Mouse (Mus musculus): ENCODE measurements around the gene Smg7. TPM values are rescaled to one million over a fixed set of nuclear protein-coding genes. Genes with fewer than 3 reads are reported as not detected.
A peak's percentile ranks its signal among the peaks of the same experiment; 100 is the strongest.
"Not testable (repeated sequence)": the region's sequence is repeated elsewhere in the genome, so short reads cannot be mapped to it uniquely, and the experiment has no call there.

Gene Smg7
- total RNA-seq (2017) = 40.1 and 42.6 TPM in 2 replicates

GRCm38 (mm10) chr1:152901765-152902664 is at the start of gene Smg7:
Smg7 (minus strand) TSS chr1:152902646.
- 0 out of 4 replicates have a peak, but pooled peaks of 1 of the 2 experiments have one; percentile 1 for ATAC-seq (replicated peaks in 1 of 2; ENCODE audit: insufficient read depth in 1 of 2, low FRiP score in 2 of 2, low TSS enrichment in 1 of 2, low read depth in 1 of 2, poor library complexity in 2 of 2, severe bottlenecking in 2 of 2)

DNA sequence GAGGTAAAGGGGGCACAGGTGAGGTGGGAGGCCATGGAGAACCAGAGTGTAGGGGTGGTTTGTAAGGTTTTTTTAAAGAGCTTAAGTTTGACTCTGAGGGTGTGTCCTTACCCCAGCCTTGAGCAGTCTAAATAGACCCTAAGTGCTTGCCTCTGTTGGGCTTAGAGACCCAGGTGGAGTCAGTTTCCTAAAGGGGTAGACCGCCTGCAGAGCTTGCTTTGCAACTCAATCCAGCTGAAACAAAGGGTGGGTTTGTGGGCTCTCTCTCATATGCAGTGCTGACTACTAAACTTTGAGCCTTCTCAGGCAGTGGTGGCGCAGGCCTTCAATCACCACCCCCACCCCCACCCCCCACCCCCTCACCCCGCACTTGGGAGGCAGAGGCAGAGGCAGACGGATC is 40.5 kb upstream of the Smg7 start:
- ATAC-seq (replicated peaks in 1 of 2; ENCODE audit: insufficient read depth in 1 of 2, low FRiP score in 2 of 2, low TSS enrichment in 1 of 2, low read depth in 1 of 2, poor library complexity in 2 of 2, severe bottlenecking in 2 of 2) = no peak

DNA sequence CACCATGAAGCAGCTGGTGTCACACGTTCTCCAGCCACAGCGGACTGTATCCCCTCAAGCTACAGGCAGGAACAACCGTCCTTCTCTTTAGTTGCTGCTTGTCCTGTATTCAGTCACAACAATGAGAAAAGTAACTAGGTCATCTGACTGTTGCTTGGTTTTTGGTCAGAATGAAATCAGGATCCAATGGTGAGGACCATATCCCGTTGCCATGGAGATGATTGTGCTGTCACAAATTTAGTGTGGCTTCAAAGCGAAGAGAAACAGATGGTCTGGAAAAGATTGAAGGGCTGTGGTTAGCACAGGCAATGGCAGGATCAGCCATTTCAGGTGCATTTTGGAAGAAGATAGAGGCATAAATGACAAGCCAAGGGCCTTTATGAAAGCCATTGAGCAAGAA is 33.9 kb upstream of the Smg7 start:
- no peak for ATAC-seq (replicated peaks in 1 of 2; ENCODE audit: insufficient read depth in 1 of 2, low FRiP score in 2 of 2, low TSS enrichment in 1 of 2, low read depth in 1 of 2, poor library complexity in 2 of 2, severe bottlenecking in 2 of 2)

- ATAC-seq (replicated peaks in 1 of 2; ENCODE audit: insufficient read depth in 1 of 2, low FRiP score in 2 of 2, low TSS enrichment in 1 of 2, low read depth in 1 of 2, poor library complexity in 2 of 2, severe bottlenecking in 2 of 2) = no peak
Measured at GRCm38 (mm10) chr1:152935476-152935875, 33.0 kb upstream of the Smg7 start.

DNA sequence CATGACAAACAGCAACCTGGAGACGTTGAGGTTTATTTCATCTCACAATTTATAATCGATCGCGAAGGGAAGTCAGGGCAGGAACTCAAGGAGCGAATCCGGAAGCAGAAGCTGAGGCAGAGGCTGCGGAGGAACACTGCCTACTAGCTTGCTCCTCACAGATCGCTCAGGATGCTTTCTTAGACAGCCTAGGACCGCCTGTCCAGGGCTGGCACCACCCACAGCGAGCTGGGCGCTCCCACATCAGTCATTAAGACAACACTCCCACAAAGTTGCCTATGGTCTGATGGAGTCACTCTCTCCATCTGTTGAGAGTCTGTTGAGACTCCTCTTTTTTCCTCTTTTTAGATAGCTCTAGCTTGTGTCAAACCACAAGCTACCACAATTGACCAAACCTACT is 31.5 kb upstream of the Smg7 start:
- peak; percentile 22 to 48; a peak in 1 of 4 replicates for ATAC-seq (replicated peaks in 1 of 2; ENCODE audit: insufficient read depth in 1 of 2, low FRiP score in 2 of 2, low TSS enrichment in 1 of 2, low read depth in 1 of 2, poor library complexity in 2 of 2, severe bottlenecking in 2 of 2)

DNA sequence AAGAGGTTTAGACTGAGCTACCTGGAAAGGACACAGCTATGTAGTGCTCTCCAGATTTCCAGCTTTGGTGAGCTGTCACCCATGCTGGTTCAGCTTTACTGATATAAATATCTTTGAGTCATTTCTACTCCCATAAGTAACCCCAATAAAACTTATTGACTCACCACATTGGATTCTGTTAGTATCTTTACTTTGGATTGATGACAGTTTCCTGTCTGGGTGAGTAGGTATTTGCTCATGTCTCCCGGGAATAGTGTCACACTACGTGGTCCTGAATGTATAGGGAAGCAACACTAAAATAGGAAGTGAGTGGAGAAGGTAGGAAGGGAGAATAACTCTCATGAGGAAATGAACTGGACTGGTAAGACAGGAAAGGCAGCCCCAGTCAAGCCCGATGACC is 19.3 kb upstream of the Smg7 start:
- no peak for ATAC-seq (replicated peaks in 1 of 2; ENCODE audit: insufficient read depth in 1 of 2, low FRiP score in 2 of 2, low TSS enrichment in 1 of 2, low read depth in 1 of 2, poor library complexity in 2 of 2, severe bottlenecking in 2 of 2)

- no peak for ATAC-seq (replicated peaks in 1 of 2; ENCODE audit: insufficient read depth in 1 of 2, low FRiP score in 2 of 2, low TSS enrichment in 1 of 2, low read depth in 1 of 2, poor library complexity in 2 of 2, severe bottlenecking in 2 of 2)
Measured at GRCm38 (mm10) chr1:152917626-152918025, 15.2 kb upstream of the Smg7 start.

- ATAC-seq (replicated peaks in 1 of 2; ENCODE audit: insufficient read depth in 1 of 2, low FRiP score in 2 of 2, low TSS enrichment in 1 of 2, low read depth in 1 of 2, poor library complexity in 2 of 2, severe bottlenecking in 2 of 2) = no peak
Measured at GRCm38 (mm10) chr1:152916936-152917335, 14.5 kb upstream of the Smg7 start.

GRCm38 (mm10) chr1:152915766-152916165 is 13.3 kb upstream of the Smg7 start:
- no peak for ATAC-seq (replicated peaks in 1 of 2; ENCODE audit: insufficient read depth in 1 of 2, low FRiP score in 2 of 2, low TSS enrichment in 1 of 2, low read depth in 1 of 2, poor library complexity in 2 of 2, severe bottlenecking in 2 of 2)

DNA sequence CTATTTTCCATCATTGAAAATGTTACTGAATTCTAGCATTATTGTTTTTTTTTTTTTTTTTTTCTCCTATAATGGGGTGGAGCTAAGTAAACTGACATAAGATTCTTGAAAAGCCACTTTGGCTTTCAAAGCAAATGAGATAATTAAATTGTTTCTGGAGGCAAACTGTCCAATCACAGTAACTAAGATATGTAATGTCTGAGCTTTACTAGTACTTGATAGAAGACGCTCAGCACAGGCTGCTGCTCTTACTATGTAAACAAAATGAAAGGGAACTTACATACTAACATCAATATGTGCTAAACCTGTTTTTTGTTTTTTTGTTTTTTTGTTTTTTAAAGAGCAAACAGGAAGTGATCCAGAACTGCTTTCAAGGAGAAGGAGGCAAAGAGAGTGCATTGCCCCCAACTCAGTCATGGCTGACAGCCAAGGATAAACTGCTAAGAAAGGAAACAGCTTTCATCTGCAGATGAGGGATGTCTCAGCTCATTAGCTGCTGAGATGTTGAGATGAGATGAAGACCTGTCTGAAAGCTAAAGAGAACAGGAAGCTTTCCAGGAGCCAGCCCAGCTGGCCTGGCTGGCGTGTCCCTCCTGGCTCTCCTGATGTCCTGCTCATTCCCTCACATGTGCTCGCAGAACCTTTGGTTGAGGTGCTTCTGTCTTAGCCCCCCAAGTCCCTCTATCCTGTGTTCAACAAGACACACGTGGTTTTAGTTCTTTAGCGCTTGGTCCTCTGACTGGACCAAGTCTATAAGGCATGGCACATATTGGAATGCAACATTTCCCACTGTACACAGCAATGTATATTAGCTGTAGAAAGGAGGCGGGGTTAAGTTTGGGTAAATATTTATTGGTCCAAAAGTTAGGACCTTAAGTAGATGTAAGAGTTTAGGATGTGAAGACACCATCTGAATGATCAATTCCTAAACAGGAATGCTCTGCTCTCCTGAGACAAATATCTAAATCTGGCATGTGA is 11.3 kb upstream of the Smg7 start:
- ATAC-seq (replicated peaks in 1 of 2; ENCODE audit: insufficient read depth in 1 of 2, low FRiP score in 2 of 2, low TSS enrichment in 1 of 2, low read depth in 1 of 2, poor library complexity in 2 of 2, severe bottlenecking in 2 of 2) = no peak

DNA sequence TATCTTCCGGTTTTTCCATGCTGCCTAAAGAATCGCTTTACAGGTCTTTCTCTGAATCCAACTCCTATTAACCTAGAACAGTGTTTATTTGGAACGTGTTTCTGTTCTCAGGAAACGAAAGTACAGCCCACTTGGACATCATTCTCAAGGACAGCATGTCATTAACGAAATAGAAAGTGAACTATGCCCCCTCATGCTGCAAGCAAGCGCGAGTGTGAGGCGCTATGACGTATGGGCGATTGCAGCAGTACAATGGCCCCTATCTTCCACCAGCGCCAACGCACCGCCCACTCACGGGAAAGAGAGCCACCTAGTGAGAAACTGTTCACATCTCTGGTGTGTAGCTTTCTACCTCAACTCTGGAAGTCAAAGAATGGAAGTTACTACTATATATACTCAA is 2.0 kb upstream of the Smg7 start:
- peak; percentile 81 to 88 for ATAC-seq (replicated peaks in 1 of 2; ENCODE audit: insufficient read depth in 1 of 2, low FRiP score in 2 of 2, low TSS enrichment in 1 of 2, low read depth in 1 of 2, poor library complexity in 2 of 2, severe bottlenecking in 2 of 2)

- ATAC-seq (replicated peaks in 1 of 2; ENCODE audit: insufficient read depth in 1 of 2, low FRiP score in 2 of 2, low TSS enrichment in 1 of 2, low read depth in 1 of 2, poor library complexity in 2 of 2, severe bottlenecking in 2 of 2) = peak in 1 of 2 experiments; percentile 15; a peak in 2 of 4 replicates
Measured at GRCm38 (mm10) chr1:152903591-152904135, 1.2 kb upstream of the Smg7 start.

DNA sequence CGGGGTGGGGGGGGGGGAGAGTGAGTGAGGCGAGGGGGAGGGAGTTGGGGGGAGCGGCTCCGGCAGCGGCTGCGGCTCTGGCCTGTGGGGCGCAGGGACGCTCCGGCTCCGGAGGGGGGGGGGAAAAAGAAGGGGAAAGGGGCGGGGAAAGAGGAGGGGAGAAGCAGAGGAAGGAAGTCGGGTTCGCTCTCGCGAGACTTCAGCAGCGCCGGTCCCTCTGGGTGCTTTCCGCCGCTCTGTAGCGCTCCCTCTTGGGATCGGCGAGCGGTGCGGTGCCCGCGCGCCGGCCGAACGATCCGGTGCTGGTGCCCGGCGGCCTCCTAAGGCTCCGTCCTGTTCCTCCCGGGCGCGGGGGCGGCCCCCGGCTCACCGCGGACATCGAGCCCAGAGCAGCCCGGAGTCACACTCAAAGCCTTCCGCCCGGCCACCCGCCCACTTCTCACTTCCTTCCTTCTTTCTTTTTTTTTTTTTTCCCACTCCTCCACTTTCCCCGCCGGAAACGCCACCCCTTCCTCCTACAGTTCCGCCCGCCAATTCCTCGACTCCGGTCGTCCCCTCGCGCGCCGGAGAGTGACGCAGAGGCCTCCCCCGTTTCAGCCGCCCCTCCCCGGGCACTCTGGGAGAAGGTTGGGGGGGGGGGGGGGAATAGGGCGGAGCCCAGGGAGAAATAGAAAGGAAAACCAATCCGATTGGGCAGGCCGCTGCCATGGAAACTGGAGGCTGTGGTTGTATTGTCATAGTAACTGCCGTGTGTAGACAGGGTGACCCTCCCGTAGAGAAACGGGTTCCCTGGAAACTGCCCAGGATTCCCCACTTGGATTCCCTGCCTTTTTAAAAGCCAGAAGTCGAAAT is 445 bp upstream of the Smg7 start:
- ATAC-seq (replicated peaks in 1 of 2; ENCODE audit: insufficient read depth in 1 of 2, low FRiP score in 2 of 2, low TSS enrichment in 1 of 2, low read depth in 1 of 2, poor library complexity in 2 of 2, severe bottlenecking in 2 of 2) = peak; percentile 68 to 73

DNA sequence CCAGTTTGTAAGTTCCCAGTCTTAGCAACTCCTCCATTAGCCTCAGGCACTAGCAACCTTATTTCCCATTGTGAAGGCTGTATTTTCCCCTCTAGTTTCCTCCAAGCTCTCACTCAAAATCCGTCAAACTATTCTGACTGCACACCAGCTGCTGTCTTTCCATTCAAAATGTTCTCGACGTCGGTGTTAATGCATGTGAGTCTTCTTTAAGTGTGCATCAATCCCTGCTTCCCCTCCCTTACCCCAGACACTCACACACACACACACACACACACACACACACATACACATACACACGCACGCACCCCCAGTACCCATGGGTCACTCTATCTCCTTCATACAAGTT is 1.1 kb downstream of the Smg7 start:
- ATAC-seq (replicated peaks in 1 of 2; ENCODE audit: insufficient read depth in 1 of 2, low FRiP score in 2 of 2, low TSS enrichment in 1 of 2, low read depth in 1 of 2, poor library complexity in 2 of 2, severe bottlenecking in 2 of 2) = no peak

- ATAC-seq (replicated peaks in 1 of 2; ENCODE audit: insufficient read depth in 1 of 2, low FRiP score in 2 of 2, low TSS enrichment in 1 of 2, low read depth in 1 of 2, poor library complexity in 2 of 2, severe bottlenecking in 2 of 2) = not testable (repeated sequence)
Measured at GRCm38 (mm10) chr1:152888086-152888485, 14.4 kb downstream of the Smg7 start.

DNA sequence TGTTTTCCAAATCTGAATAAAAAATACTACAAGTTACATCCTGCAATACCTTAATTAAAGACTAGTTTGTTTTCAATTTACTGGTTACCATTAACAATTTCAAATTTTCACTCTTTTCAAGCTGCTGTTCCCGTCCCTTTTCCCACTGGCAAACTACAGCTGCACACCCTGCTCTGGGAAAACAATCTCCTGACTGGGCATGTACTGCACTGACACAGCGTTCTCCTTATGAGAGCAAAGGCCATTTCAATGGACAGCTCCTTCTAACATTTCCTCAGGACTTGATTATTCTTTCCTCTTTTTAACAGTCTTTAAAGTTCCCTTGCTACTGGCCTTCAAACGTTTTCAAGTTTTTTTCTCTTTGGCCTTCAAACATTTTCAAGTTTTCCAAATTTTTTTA is 31.4 kb downstream of the Smg7 start:
- ATAC-seq (replicated peaks in 1 of 2; ENCODE audit: insufficient read depth in 1 of 2, low FRiP score in 2 of 2, low TSS enrichment in 1 of 2, low read depth in 1 of 2, poor library complexity in 2 of 2, severe bottlenecking in 2 of 2) = no peak

DNA sequence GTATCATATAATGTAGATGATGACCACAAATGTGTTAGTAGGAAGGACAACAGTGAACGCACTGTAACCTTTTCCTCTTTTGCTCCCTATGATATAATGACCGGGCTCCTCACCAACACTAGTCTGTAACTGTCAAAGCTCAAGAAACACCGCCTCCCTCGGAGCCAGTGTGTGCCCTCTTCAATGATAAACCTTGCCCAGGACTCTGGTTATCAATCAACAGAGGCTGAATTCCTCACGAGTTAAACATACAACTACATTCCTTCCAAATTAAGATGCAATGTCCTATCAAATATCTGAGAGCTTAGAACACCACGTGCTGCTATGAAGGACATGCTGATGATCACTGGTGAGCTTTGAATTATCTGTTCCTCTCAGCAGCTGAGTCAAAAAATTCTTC is 32.5 kb downstream of the Smg7 start:
- ATAC-seq (replicated peaks in 1 of 2; ENCODE audit: insufficient read depth in 1 of 2, low FRiP score in 2 of 2, low TSS enrichment in 1 of 2, low read depth in 1 of 2, poor library complexity in 2 of 2, severe bottlenecking in 2 of 2) = no peak
